Mouse (Mus musculus) cerebellum, adult 9-11 months (tissue): ENCODE data around the gene Mrgprb5.
"Not testable (repeated sequence)": the region's sequence is repeated elsewhere in the genome, so short reads cannot be mapped to it uniquely, and the experiment has no call there.

ENCODE experiments used
- DNase-seq: peaks from one replicate; pipeline ENCODE4 v3.0.0; 2022

The Mrgprb5 gene

GRCm38 (mm10) chr7:48168919-48169318 is at the start of gene Mrgprb5:
Gene Mrgprb5 (minus strand): TSS chr7:48169019.
- no peak for DNase-seq

GRCm38 (mm10) chr7:48199188-48199587 is 30.4 kb upstream of the Mrgprb5 start, which contains the start of gene Mrgprb4:
Gene Mrgprb4 (minus strand): TSS chr7:48199288.
- DNase-seq, result no peak

- DNase-seq, result no peak
Measured at GRCm38 (mm10) chr7:48167471-48167870, 1.3 kb downstream of the Mrgprb5 start.

DNA sequence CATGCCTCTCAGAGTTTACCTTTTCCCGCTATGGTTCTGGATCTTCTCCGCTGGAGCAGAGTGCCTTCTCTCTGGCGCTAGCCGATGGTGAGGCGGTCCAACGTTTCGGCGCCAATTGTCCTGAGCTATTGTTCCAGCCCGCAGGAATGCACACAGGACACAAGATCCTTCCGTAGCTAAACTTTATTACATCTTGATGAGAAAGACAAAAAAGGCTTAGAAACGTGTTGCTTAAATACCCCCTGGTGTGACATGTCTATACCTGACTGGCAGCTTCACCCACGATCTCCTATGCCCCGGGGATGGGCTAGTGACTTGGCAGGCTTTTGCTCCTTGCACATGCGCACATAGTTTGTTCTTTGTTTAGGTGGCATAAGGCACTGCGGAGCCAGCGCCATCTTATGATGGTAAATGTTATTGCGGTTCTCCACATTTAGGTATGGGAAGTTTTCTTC is 30.5 kb downstream of the Mrgprb5 start:
- DNase-seq, result no peak

GRCm38 (mm10) chr7:48137216-48138077 is 31.4 kb downstream of the Mrgprb5 start:
- no peak for DNase-seq

GRCm38 (mm10) chr7:48132674-48133073 is 36.1 kb downstream of the Mrgprb5 start:
- no peak for DNase-seq

- not testable (repeated sequence) for DNase-seq
Measured at GRCm38 (mm10) chr7:48132247-48132646, 36.6 kb downstream of the Mrgprb5 start.

GRCm38 (mm10) chr7:48131820-48132219 is 37.0 kb downstream of the Mrgprb5 start:
- DNase-seq, result not testable (repeated sequence)

- DNase-seq, result no peak
Measured at GRCm38 (mm10) chr7:48123806-48124205, 45.0 kb downstream of the Mrgprb5 start.
